Mouse (Mus musculus): ENCODE data around the gene Apbb2. TPM values are rescaled to one million over a fixed set of nuclear protein-coding genes. Genes with fewer than 3 reads are reported as not detected.

Gene Apbb2
- 37.1 and 39.5 TPM in 2 replicates for polyA plus RNA-seq (2014; fragmentation: Nextera tagmentation; extraction: Ambion mirVana)

DNA sequence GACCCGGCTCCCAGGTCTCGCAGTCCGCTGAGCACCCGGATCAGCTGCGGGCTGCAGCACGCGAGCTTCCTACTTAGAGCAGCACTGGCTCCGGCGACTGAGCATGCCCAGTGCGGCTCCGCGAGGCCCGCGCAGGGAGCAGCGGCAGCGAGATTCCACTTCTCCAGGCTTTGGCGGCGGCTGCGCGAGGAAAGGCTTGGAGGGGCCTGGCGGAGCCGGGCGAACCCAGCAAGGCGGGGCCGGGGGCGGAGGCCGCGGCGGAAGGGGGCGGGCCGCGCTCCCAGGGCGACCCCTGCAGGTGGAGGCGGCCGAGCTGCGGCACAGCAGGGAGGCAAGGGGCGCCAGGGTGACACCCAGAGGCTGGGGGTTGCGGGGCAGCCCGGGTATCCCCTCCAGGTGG lies at the start of gene Apbb2:
Gene Apbb2, minus strand, starts transcription at position 188 of the 400 bp plus-strand sequence.
- Histone ChIP-seq H3K4me2 (replicated peaks; ENCODE audit: low read depth, low read length) (peak within 1 kb of the TSS; percentile 80), H3K9me3 (ENCODE audit: control insufficient read depth, low read depth, low read length) (no peaks in the 10 kb centered on the region), H3K4me3 (ENCODE audit: low read depth, low read length) (peak within 1 kb of the TSS; percentile 94), H3K9ac (replicated peaks; ENCODE audit: low read depth, low read length) (peak within 1 kb of the TSS; percentile 89), H3K36me3 (ENCODE audit: control insufficient read depth, insufficient read depth, low read length) (no peaks in the 10 kb centered on the region), H3K27ac (ENCODE audit: low read length) (peak within 1 kb of the TSS; percentile 98), H3K4me1 (ENCODE audit: control insufficient read depth, insufficient read depth, low read length) (peaks cover 3% of the 10 kb centered on the region; the same call in 1 of the 2 replicates), H3K27me3 (ENCODE audit: control insufficient read depth, insufficient read depth, low read length) (no peaks in the 10 kb centered on the region)
- ATAC-seq (ENCODE audit: insufficient number of reproducible peaks, insufficient read depth, low FRiP score, low read depth): peak; percentile 92
- WGBS: under 1% methylated on average over 39 of the region's 39 CpGs

DNA sequence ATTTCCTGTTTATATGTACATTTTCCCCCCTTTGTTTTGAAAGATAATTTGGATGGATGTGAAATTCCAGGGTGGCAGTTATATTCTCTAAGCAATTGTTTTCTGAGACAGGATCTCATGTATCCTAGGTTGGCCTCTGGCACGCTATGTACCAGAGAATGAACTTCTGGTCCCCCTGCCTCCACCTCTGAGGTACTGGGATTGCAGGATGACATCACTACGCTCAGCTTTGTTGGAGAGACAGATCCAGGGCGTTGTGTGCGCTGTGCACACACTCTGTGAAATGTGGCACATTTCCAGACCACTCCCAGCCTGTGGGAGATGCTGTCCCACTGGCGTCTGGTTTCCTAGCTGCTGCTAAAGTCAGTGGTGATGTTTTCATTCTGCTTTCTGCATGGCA lies 35.6 kb upstream of the Apbb2 start:
- 29% methylated on average over 5 of the region's 5 CpGs for WGBS
- Histone ChIP-seq H3K27me3 (ENCODE audit: control insufficient read depth, insufficient read depth, low read length) (no peaks in the 10 kb centered on the region), H3K4me1 (ENCODE audit: control insufficient read depth, insufficient read depth, low read length) (0 out of 2 replicates have a peak, but pooled peaks cover 4% of the 10 kb centered on the region), H3K4me3 (ENCODE audit: low read depth, low read length) (no peak overlapping the region), H3K9ac (replicated peaks; ENCODE audit: low read depth, low read length) (no peak overlapping the region), H3K4me2 (replicated peaks; ENCODE audit: low read depth, low read length) (no peak overlapping the region), H3K27ac (ENCODE audit: low read length) (no peak overlapping the region), H3K36me3 (ENCODE audit: control insufficient read depth, insufficient read depth, low read length) (no peaks in the 10 kb centered on the region), H3K9me3 (ENCODE audit: control insufficient read depth, low read depth, low read length) (no peaks in the 10 kb centered on the region)
- peak; percentile 56; the same call in 1 of the 2 replicates for ATAC-seq (ENCODE audit: insufficient number of reproducible peaks, insufficient read depth, low FRiP score, low read depth)

- Histone ChIP-seq H3K27me3 (ENCODE audit: control insufficient read depth, insufficient read depth, low read length) (no peaks in the 10 kb centered on the region), H3K36me3 (ENCODE audit: control insufficient read depth, insufficient read depth, low read length) (no peaks in the 10 kb centered on the region), H3K27ac (ENCODE audit: low read length) (no peak overlapping the region), H3K9ac (replicated peaks; ENCODE audit: low read depth, low read length) (no peak overlapping the region), H3K4me1 (ENCODE audit: control insufficient read depth, insufficient read depth, low read length) (no peaks in the 10 kb centered on the region), H3K4me3 (ENCODE audit: low read depth, low read length) (no peak overlapping the region), H3K9me3 (ENCODE audit: control insufficient read depth, low read depth, low read length) (no peaks in the 10 kb centered on the region), H3K4me2 (replicated peaks; ENCODE audit: low read depth, low read length) (no peak overlapping the region)
- no peak for ATAC-seq (ENCODE audit: insufficient number of reproducible peaks, insufficient read depth, low FRiP score, low read depth)
- WGBS: 58% methylated on average over 7 of the region's 7 CpGs
Measured at GRCm38 (mm10) chr5:66647504-66647903, 28.9 kb upstream of the Apbb2 start.

DNA sequence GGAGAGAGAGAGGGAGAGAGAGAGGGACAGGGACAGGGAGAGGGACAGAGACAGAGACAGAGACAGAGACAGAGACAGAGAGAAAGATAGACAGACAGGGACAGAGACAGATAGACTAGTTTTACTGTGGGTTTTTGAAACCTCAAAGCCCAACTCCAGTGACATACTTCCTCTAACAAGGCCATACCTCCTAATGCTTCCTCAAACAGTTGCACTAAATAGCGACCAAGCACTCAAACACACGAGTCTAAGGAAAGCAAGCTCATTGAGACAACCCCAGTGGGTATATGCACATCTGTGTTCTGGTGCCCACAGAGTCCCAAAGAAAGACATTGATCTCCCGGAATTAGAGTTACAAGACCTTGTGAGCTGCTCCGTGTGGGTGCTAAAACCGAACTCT lies 24.7 kb upstream of the Apbb2 start:
- Histone ChIP-seq H3K9ac (replicated peaks; ENCODE audit: low read depth, low read length) (no peak overlapping the region), H3K27me3 (ENCODE audit: control insufficient read depth, insufficient read depth, low read length) (no peaks in the 10 kb centered on the region), H3K27ac (ENCODE audit: low read length) (no peak overlapping the region), H3K9me3 (ENCODE audit: control insufficient read depth, low read depth, low read length) (no peaks in the 10 kb centered on the region), H3K4me2 (replicated peaks; ENCODE audit: low read depth, low read length) (no peak overlapping the region), H3K4me3 (ENCODE audit: low read depth, low read length) (no peak overlapping the region), H3K36me3 (ENCODE audit: control insufficient read depth, insufficient read depth, low read length) (no peaks in the 10 kb centered on the region), H3K4me1 (ENCODE audit: control insufficient read depth, insufficient read depth, low read length) (no peaks in the 10 kb centered on the region)
- 86% methylated on average over 5 of the region's 5 CpGs for WGBS
- no peak for ATAC-seq (ENCODE audit: insufficient number of reproducible peaks, insufficient read depth, low FRiP score, low read depth)

GRCm38 (mm10) chr5:66642156-66642555 lies 23.6 kb upstream of the Apbb2 start:
- Histone ChIP-seq H3K27ac (ENCODE audit: low read length) (no peak overlapping the region), H3K4me2 (replicated peaks; ENCODE audit: low read depth, low read length) (no peak overlapping the region), H3K4me3 (ENCODE audit: low read depth, low read length) (no peak overlapping the region), H3K9ac (replicated peaks; ENCODE audit: low read depth, low read length) (no peak overlapping the region), H3K27me3 (ENCODE audit: control insufficient read depth, insufficient read depth, low read length) (no peaks in the 10 kb centered on the region), H3K9me3 (ENCODE audit: control insufficient read depth, low read depth, low read length) (no peaks in the 10 kb centered on the region), H3K4me1 (ENCODE audit: control insufficient read depth, insufficient read depth, low read length) (no peaks in the 10 kb centered on the region), H3K36me3 (ENCODE audit: control insufficient read depth, insufficient read depth, low read length) (no peaks in the 10 kb centered on the region)
- 88% methylated on average over 4 of the region's 4 CpGs for whole genome bisulfite sequencing
- no peak for ATAC-seq (ENCODE audit: insufficient number of reproducible peaks, insufficient read depth, low FRiP score, low read depth)

DNA sequence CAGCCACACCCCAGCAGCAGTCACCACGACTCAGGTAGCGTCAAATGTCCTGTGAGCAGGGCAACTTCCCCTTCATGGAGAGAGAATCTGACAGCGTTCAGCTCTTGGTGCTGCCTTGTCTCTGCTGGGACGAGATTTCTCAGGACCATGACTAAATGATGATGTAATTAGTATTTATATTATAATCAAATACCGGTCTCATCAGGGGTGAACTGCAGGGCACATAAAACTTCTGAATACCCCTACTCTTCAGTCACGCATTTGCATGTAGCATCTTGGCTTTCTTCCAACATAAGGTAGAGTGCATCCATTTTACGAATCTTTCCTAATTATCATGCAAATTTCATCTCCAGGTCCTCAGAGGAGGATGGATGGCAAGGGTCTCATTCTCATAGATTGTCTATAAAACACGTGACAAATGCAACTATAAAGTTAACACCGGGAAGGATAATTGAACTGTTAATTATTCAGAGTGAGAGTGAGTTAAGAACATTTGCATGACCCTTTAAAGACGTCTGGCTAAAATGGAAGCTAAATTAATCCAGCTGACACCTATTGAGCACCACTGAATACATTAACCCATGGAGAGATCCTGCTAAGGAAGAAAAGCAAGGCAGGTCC lies 17.0 kb upstream of the Apbb2 start:
- Histone ChIP-seq H3K4me2 (replicated peaks; ENCODE audit: low read depth, low read length) (no peak overlapping the region), H3K36me3 (ENCODE audit: control insufficient read depth, insufficient read depth, low read length) (no peaks in the 10 kb centered on the region), H3K4me3 (ENCODE audit: low read depth, low read length) (no peak overlapping the region), H3K27ac (ENCODE audit: low read length) (no peak overlapping the region), H3K4me1 (ENCODE audit: control insufficient read depth, insufficient read depth, low read length) (no peaks in the 10 kb centered on the region), H3K9me3 (ENCODE audit: control insufficient read depth, low read depth, low read length) (no peaks in the 10 kb centered on the region), H3K27me3 (ENCODE audit: control insufficient read depth, insufficient read depth, low read length) (no peaks in the 10 kb centered on the region), H3K9ac (replicated peaks; ENCODE audit: low read depth, low read length) (no peak overlapping the region)
- no peak for ATAC-seq (ENCODE audit: insufficient number of reproducible peaks, insufficient read depth, low FRiP score, low read depth)
- WGBS: 64% methylated on average over 10 of the region's 10 CpGs

DNA sequence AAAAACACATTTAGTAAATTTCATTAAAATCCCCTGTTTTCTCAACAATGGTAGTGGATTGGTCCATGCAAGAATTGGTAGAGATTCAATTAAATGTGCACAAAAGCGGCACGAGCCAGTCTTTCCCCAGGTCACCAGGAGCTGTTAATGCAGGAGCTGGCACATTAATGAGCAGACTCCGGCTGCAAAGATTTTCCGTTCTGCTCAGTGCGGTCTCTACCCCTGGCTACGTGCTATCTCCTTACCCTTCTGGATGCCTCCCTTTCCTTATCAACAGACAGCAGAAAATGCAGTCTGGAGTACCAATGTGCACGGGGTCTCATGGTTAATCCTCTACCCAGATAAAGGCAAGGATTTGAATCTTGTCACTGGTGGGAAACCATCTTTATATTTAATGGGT lies 9.2 kb upstream of the Apbb2 start:
- Histone ChIP-seq H3K9ac (replicated peaks; ENCODE audit: low read depth, low read length) (no peak overlapping the region), H3K27ac (ENCODE audit: low read length) (no peak overlapping the region), H3K4me3 (ENCODE audit: low read depth, low read length) (no peak overlapping the region), H3K9me3 (ENCODE audit: control insufficient read depth, low read depth, low read length) (no peaks in the 10 kb centered on the region), H3K36me3 (ENCODE audit: control insufficient read depth, insufficient read depth, low read length) (no peaks in the 10 kb centered on the region), H3K4me2 (replicated peaks; ENCODE audit: low read depth, low read length) (no peak overlapping the region), H3K4me1 (ENCODE audit: control insufficient read depth, insufficient read depth, low read length) (no peaks in the 10 kb centered on the region), H3K27me3 (ENCODE audit: control insufficient read depth, insufficient read depth, low read length) (no peaks in the 10 kb centered on the region)
- 67% methylated on average over 7 of the region's 7 CpGs for WGBS
- ATAC-seq (ENCODE audit: insufficient number of reproducible peaks, insufficient read depth, low FRiP score, low read depth): no peak

DNA sequence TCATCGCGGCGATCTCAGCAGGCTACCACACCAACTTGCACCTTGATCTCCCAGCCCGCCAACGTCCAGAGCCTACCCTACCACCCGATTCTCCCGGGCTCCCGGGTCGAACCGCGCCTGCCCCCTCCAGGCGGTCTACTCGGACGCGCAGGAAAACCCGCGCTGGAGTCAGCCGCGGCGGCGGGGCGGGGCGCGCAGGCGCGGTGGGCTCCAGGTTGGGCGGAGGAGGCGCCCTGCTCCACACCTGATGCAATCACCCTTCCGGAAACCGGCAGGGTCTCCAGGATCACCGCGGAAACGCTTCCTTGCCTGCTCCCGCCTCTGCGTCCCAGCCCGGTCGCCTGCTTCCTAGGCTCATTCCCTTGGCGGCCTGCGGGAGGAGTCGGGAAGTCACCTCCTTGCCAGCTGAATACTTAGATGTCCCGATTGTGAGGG lies 1.6 kb upstream of the Apbb2 start:
- WGBS: under 1% methylated on average over 41 of the region's 41 CpGs
- H3K9ac ChIP-seq (replicated peaks; ENCODE audit: low read depth, low read length): 0 out of 2 replicates have a peak overlapping the region, but pooled peaks have one; percentile 28
- H3K4me2 ChIP-seq (replicated peaks; ENCODE audit: low read depth, low read length): peak overlapping the region; percentile 47
- no peaks in the 10 kb centered on the region for H3K36me3 ChIP-seq (ENCODE audit: control insufficient read depth, insufficient read depth, low read length)
- H3K4me3 ChIP-seq (ENCODE audit: low read depth, low read length): peak overlapping the region; percentile 37
- no peaks in the 10 kb centered on the region for H3K4me1 ChIP-seq (ENCODE audit: control insufficient read depth, insufficient read depth, low read length)
- H3K27ac ChIP-seq (ENCODE audit: low read length): 0 out of 2 replicates have a peak overlapping the region, but pooled peaks have one; percentile 24
- H3K27me3 ChIP-seq (ENCODE audit: control insufficient read depth, insufficient read depth, low read length): no peaks in the 10 kb centered on the region
- peak; percentile 78 for ATAC-seq (ENCODE audit: insufficient number of reproducible peaks, insufficient read depth, low FRiP score, low read depth)
- H3K9me3 ChIP-seq (ENCODE audit: control insufficient read depth, low read depth, low read length): no peaks in the 10 kb centered on the region

- no peak for ATAC-seq (ENCODE audit: insufficient number of reproducible peaks, insufficient read depth, low FRiP score, low read depth)
- Histone ChIP-seq H3K4me2 (replicated peaks; ENCODE audit: low read depth, low read length) (peak overlapping the region; percentile 47), H3K4me3 (ENCODE audit: low read depth, low read length) (peak overlapping the region; percentile 37), H3K36me3 (ENCODE audit: control insufficient read depth, insufficient read depth, low read length) (no peaks in the 10 kb centered on the region), H3K9me3 (ENCODE audit: control insufficient read depth, low read depth, low read length) (no peaks in the 10 kb centered on the region), H3K9ac (replicated peaks; ENCODE audit: low read depth, low read length) (no peak overlapping the region), H3K4me1 (ENCODE audit: control insufficient read depth, insufficient read depth, low read length) (peaks cover 3% of the 10 kb centered on the region; the same call in 1 of the 2 replicates), H3K27ac (ENCODE audit: low read length) (no peak overlapping the region), H3K27me3 (ENCODE audit: control insufficient read depth, insufficient read depth, low read length) (no peaks in the 10 kb centered on the region)
- WGBS: 39% methylated on average over 8 of the region's 8 CpGs
Measured at GRCm38 (mm10) chr5:66619675-66620074, 1.1 kb upstream of the Apbb2 start.

Data from stomach, embryonic 14.5 days (tissue).